Mouse (Mus musculus) thymus, adult 2 months (tissue): ENCODE data around the gene Snap25. TPM values are rescaled to one million over a fixed set of nuclear protein-coding genes. Genes with fewer than 3 reads are reported as not detected.
A peak's percentile ranks its signal among the peaks of the same experiment; 100 is the strongest.

Experiments used
- DNase-seq: peaks from one replicate; pipeline ENCODE4 v3.0.0; 2021
- H3K27ac ChIP-seq: fragments of 200-500 bp; 2 replicates; pipeline ENCODE4 v1.5.1; 2012; ENCODE audit warnings: low read length, control low read depth; ENCODE audit not compliant: control insufficient read depth, insufficient read depth
- H3K27me3 ChIP-seq: fragments of 200-500 bp; 2 replicates; pipeline ENCODE4 v1.6.1; 2012; ENCODE audit warnings: mild to moderate bottlenecking, low read length, moderate library complexity, mixed read lengths; ENCODE audit not compliant: control insufficient read depth, insufficient read depth
- H3K36me3 ChIP-seq: fragments of 200-500 bp; 2 replicates; pipeline ENCODE4 v1.6.1; 2012; ENCODE audit warnings: mild to moderate bottlenecking, low read length, moderate library complexity; ENCODE audit not compliant: control insufficient read depth, insufficient read depth
- H3K4me1 ChIP-seq: fragments of 200-500 bp; replicated peaks from 2 replicates; pipeline ENCODE4 v1.6.1; 2012; ENCODE audit warnings: low read length; ENCODE audit not compliant: control insufficient read depth, insufficient read depth
- H3K4me3 ChIP-seq: fragments of 200-500 bp; 2 replicates; pipeline ENCODE4 v1.5.1; 2012; ENCODE audit warnings: mild to moderate bottlenecking, low read length, control low read depth, moderate library complexity; ENCODE audit not compliant: control insufficient read depth, insufficient read depth
- CTCF ChIP-seq: fragments of 200-500 bp; IDR thresholded peaks from 2 replicates; pipeline ENCODE4 v1.5.1; 2012; ENCODE audit warnings: mild to moderate bottlenecking, control low read depth, low read length, moderate library complexity, borderline replicate concordance; ENCODE audit not compliant: control insufficient read depth, poor library complexity, insufficient read depth; ENCODE audit errors: extremely low read depth
- POLR2A ChIP-seq: fragments of 200-500 bp; IDR thresholded peaks from 2 replicates; pipeline ENCODE4 v1.6.1; 2012; ENCODE audit warnings: mild to moderate bottlenecking, low read length, control low read depth, moderate library complexity; ENCODE audit not compliant: control insufficient read depth, poor library complexity, insufficient read depth; ENCODE audit errors: extremely low read depth
- WGBS: fragments of 180-500 bp; shearing (Covaris S2); methylation state at CpG from one replicate; pipeline ENCODE4 v1.1.7; 2018; 5-methylcytosine and 5-hydroxymethylcytosine counted together
- polyA plus RNA-seq: library from polyadenylated mRNA; depleted of rRNA; stranded (reverse); fragments of >200 nt; gene quantifications from 2 replicates; pipeline ENCODE4 v1.2.3, GENCODE M21; 2012

The Snap25 gene
- polyA plus RNA-seq, 1 experiment = 0.08 TPM

DNA sequence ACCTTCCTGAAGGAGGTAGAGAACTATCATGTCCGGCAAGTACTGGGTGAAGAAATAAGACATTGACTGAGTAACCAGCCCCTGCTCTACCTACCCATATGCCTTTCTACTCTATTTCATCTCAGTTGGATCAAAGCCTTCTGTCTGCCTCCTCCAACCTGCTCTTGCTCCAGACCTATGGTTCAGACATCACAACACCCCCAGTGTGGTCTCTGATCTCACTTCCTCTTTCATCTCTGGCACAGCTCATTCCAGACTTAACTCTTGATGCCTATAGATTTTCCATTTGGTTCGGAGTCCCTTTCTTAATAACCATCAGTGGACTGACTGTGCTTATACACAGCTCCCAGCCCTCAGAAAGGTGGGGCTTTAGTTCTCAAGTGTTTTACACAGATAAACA, 37.1 kb upstream of the Snap25 start:
- no peak overlapping the region for H3K27ac ChIP-seq
- no peaks in the 10 kb centered on the region for H3K36me3 ChIP-seq
- no peaks in the 10 kb centered on the region for H3K4me1 ChIP-seq
- 87% methylated on average over 2 of the region's 2 CpGs for WGBS
- H3K4me3 ChIP-seq = no peak overlapping the region
- TF ChIP-seq CTCF = no peak
- TF ChIP-seq POLR2A = no peak
- no peak for DNase-seq
- H3K27me3 ChIP-seq = no peaks in the 10 kb centered on the region

- H3K27ac ChIP-seq = no peak overlapping the region
- no peak overlapping the region for H3K4me3 ChIP-seq
- WGBS = 89% methylated on average over 8 of the region's 8 CpGs
- H3K36me3 ChIP-seq = no peaks in the 10 kb centered on the region
- H3K27me3 ChIP-seq = no peaks in the 10 kb centered on the region
- no peaks in the 10 kb centered on the region for H3K4me1 ChIP-seq
- DNase-seq = no peak
- TF ChIP-seq CTCF = no peak
- no peak for TF ChIP-seq POLR2A
Observed at GRCm38 (mm10) chr2:136676918-136677445, 36.3 kb upstream of the Snap25 start.

DNA sequence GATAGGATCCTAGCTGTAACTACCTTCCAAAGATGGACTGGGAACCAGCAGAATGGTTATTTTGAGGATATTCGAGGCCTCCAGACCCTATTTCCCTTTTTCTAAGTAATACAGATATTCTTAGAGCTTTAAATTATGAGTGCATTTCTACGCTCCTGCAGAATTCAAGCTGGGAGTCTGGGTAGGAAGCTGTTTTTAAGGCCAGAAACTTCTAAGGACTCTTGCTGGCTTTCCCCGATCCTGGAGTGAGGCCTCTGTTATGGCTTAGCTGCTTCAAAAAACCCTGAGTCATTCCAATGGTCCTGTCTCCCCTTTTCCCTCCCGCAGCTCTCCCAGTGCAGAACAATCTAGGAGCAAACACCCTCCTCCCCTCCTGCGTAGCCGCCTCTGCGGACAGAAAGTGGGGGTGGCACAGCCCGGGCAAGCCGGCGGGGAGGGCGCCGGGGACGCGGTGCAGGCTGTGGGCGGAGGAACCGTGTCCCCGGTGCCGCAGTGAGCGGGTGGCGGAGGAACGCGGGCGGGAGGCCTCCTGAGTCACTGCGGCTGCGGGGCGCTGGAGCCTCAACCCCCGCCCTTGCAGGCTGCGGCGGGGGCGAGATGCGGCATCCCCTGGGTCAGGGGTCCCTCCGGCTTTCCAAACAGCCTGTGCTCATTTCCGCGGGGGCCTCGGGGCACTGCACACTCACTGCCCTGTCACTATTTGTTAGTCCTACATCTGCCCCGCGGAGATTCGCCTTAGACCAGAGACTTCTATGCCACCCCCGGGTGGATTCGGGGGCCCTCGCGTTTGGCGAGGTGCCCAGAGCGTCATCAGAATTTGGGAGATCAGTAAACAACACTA, 34.7 kb upstream of the Snap25 start:
- H3K27me3 ChIP-seq = no peaks in the 10 kb centered on the region
- no peak for TF ChIP-seq POLR2A
- no peak for TF ChIP-seq CTCF
- WGBS = 4% methylated on average over 44 of the region's 44 CpGs
- peak overlapping the region; percentile 17 for H3K4me3 ChIP-seq
- DNase-seq = no peak
- H3K27ac ChIP-seq = no peak overlapping the region
- no peaks in the 10 kb centered on the region for H3K4me1 ChIP-seq
- H3K36me3 ChIP-seq = no peaks in the 10 kb centered on the region

DNA sequence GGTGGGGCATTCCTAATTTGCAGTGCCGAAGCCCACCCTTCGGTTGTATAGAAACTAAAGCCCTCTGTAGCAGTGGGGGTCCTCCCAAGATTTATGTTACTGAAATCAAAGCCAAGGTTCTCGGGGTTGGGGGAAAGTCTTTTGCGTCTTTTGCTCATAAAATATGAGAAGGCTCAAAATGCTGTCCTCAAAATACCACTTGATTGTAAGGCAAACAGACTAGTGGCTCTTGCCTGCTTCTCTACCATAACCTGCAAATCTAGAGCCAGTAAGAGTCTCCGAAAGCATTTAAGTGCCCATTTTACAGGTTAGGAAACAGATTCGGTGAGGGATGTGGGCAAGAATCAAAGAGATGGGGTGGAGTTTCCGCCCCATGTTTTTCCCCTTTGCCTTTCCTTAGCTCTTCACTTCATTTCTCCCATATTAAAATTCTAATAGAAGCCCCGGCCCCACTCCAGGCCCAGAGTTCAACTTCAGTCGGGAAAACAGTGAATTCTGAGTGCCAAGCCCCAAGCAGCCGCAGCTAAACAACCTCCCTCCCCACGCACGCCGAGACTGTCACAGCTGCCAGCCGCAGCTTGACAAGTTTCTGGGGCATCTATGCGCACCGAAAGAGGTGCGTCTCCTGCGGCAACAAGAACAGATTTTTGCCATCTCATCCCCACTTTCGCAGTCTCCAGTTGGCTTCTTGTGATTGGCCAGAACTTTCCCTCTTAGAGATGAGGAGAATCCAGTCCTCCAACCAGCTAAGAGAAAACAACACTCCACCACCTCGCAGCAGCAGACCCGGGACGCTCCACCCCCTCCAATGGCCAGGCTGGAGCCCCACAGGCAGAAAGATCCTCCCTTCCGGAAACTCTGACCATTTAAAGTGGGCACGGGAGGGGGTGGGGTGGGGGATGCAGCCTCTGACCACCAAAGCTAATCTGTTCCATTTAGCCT, 33.7 kb upstream of the Snap25 start:
- 4% methylated on average over 24 of the region's 24 CpGs for WGBS

DNA sequence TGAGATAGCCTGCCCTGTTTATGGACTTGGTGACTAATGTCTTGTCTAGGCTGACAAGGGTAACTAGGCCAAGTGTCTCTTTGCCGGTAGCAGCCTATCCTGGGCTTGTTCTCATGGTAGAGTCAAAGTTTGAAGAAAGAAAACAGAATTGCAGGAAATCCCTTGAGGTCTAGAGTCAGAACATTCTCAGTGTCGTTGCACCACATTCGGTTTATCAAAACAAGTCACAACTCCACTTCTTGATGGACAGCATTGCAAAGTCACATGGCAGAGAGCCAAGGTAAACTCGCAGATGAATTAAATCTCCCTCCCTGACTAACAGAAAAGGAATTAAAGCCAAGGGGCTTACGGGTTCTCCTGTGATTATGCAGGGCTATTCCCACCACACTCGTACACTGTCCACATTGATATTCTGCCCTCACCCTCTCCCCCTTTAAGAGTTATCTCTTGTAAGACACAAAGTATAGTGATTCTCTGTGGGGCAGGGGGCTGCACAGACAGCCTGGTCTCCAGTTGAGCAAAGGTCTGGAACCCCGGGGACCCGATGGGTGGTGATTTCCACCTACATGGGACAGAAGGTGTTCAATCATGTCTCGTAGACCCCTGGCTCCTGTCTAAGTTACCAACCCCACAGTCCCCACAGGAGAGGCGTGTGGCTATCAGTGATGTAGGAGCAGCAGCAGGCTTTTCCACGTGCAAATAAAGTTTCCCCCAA, 30.9 kb upstream of the Snap25 start:
- no peak for DNase-seq

More for the DNA sequence above, 33.7 kb upstream of the Snap25 start:
- Histone ChIP-seq H3K27ac (no peak overlapping the region), H3K4me3 (no peak overlapping the region), H3K36me3 (no peaks in the 10 kb centered on the region), H3K27me3 (no peaks in the 10 kb centered on the region), H3K4me1 (no peaks in the 10 kb centered on the region)
- DNase-seq = no peak
- TF ChIP-seq POLR2A (no peak), CTCF (no peak)

DNA sequence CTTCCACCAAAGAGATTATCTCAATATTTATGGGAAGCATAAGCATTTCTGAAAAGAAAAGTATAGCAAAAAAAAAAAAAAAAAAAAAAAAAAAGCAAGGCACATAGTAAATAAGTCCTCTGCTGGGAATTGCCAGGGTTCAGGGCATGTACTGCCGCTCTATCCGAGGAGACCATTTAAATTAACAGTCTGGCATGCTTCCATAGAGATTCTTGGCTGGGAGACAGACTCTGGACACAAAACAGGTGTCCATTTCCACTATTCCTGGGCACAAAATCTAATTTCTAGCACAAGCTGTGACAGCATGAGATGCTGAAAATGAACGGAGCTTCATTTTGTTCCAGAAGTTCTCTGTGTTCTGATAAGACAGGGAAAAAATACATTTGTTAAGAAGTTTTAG, 27.1 kb upstream of the Snap25 start:
- TF ChIP-seq CTCF (no peak), POLR2A (no peak)
- Histone ChIP-seq H3K27me3 (no peaks in the 10 kb centered on the region), H3K4me1 (no peaks in the 10 kb centered on the region), H3K27ac (no peak overlapping the region), H3K36me3 (no peaks in the 10 kb centered on the region), H3K4me3 (no peak overlapping the region)
- 84% methylated on average over 3 of the region's 3 CpGs for WGBS
- DNase-seq = no peak

More for the DNA sequence above, 30.9 kb upstream of the Snap25 start:
- Histone ChIP-seq H3K27me3 (no peaks in the 10 kb centered on the region), H3K4me3 (no peak overlapping the region), H3K27ac (no peak overlapping the region), H3K36me3 (no peaks in the 10 kb centered on the region), H3K4me1 (no peaks in the 10 kb centered on the region)
- 69% methylated on average over 11 of the region's 11 CpGs for WGBS
- TF ChIP-seq CTCF = no peak
- TF ChIP-seq POLR2A = no peak
